Comparison of ENCODE assay signal across 11 mouse cellular contexts in the genomic region with DNA sequence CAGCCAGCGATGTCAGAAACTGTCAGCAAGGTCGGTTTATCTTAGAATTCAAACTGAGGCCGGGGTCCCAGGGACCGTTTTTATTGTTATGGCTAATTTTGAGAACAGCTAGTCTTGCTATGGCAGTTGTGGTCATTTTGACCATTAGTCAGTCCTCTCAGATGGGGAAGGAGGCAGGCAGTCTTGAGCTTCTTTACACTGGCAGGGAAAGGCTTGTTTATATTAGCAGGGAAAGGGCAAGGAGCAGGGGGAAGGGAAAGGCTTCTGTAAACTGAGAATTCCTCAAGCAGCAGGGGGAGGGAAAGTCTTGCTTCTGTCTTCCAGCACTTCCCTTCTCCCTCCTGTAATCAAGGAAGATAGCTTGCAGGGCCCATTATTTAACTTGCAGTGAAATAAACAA. TPM values are rescaled to one million over a fixed set of nuclear protein-coding genes. Genes with fewer than 3 reads are reported as not detected.
A peak's percentile ranks its signal among the peaks of the same experiment; 100 is the strongest.
DNase-seq lines count a peak whose midpoint lies in the region; ATAC-seq and TF ChIP-seq lines count a peak whose summit lies in the region.
"Not testable (repeated sequence)": the region's sequence is repeated elsewhere in the genome, so short reads cannot be mapped to it uniquely, and the experiment has no call there.
"Had no signal": no experiment of that assay in that cellular context is flagged by ENCODE, and none has a peak within 500 bp of the region (broad histone marks: within the 10 kb centered on the region; RNA-seq: fewer than 3 reads in every experiment).

No protein-coding gene starts in this region.

- not testable (repeated sequence) for ATAC-seq in embryonic facial prominence, embryonic 15.5 days (ENCODE audit: insufficient number of reproducible peaks, low FRiP score, low TSS enrichment, low read depth)
- peak; percentile 71 for ATAC-seq in intestine, embryonic 15.5 days
- ATAC-seq in lung, embryonic 15.5 days (ENCODE audit: borderline replicate concordance, extremely low read depth, low FRiP score, low TSS enrichment), result peak; percentile 79
- ATAC-seq in neural tube, embryonic 11.5 days (ENCODE audit: insufficient read depth, low FRiP score, low TSS enrichment), result 0 out of 2 replicates have a peak, but pooled peaks have one; percentile 6

- peak; percentile 1 for DNase-seq in adrenal gland, postnatal 25 days
- peak; percentile 5 to 11 for DNase-seq in heart, adult 9 months (ENCODE audit: low spot score in 2 of 2)
- peak in 1 of 2 experiments; percentile 12 for DNase-seq in left cerebral cortex, adult 2 months (ENCODE audit: extremely low spot score in 1 of 2, low spot score in 2 of 2)
- DNase-seq in neural tube, embryonic 11.5 days (ENCODE audit: low spot score), result not testable (repeated sequence)

- 2% methylated on average over 4 of the region's 4 CpGs for WGBS in embryonic facial prominence, embryonic 15.5 days
- under 1% methylated on average over 4 of the region's 4 CpGs for WGBS in intestine, embryonic 15.5 days
- under 1% methylated on average over 4 of the region's 4 CpGs for WGBS in lung, embryonic 15.5 days
- WGBS in neural tube, embryonic 11.5 days, result 2% methylated on average over 4 of the region's 4 CpGs

- not testable (repeated sequence) for H3K36me3 ChIP-seq in embryonic facial prominence, embryonic 15.5 days; intestine, embryonic 15.5 days; lung, embryonic 15.5 days; neural tube, embryonic 11.5 days (ENCODE audit: control insufficient read depth, insufficient read depth, low read length)

- not testable (repeated sequence) for TF ChIP-seq CTCF in left cerebral cortex, adult 2 months (IDR thresholded peaks at IDR 0.05)

- H3K9me3 ChIP-seq in embryonic facial prominence, embryonic 15.5 days (replicated peaks); intestine, embryonic 15.5 days; lung, embryonic 15.5 days; neural tube, embryonic 11.5 days (ENCODE audit: control insufficient read depth, low read length): not testable (repeated sequence)

- peak overlapping the region; percentile 58 for H3K4me3 ChIP-seq in embryonic facial prominence, embryonic 15.5 days (replicated peaks)
- peak overlapping the region; percentile 53 for H3K4me3 ChIP-seq in intestine, embryonic 15.5 days (replicated peaks)
- peak overlapping the region; percentile 54 for H3K4me3 ChIP-seq in left cerebral cortex, adult 2 months
- H3K4me3 ChIP-seq in lung, embryonic 15.5 days, result peak overlapping the region; percentile 55
- peak overlapping the region; percentile 47 for H3K4me3 ChIP-seq in neural tube, embryonic 11.5 days (ENCODE audit: low read depth, low read length)

- H3K9ac ChIP-seq in embryonic facial prominence, embryonic 15.5 days, result peak overlapping the region; percentile 48; the same call in 1 of the 2 replicates
- H3K9ac ChIP-seq in intestine, embryonic 15.5 days, result peak overlapping the region; percentile 59; the same call in 1 of the 2 replicates
- peak overlapping the region; percentile 55; the same call in 1 of the 2 replicates for H3K9ac ChIP-seq in lung, embryonic 15.5 days
- H3K9ac ChIP-seq in neural tube, embryonic 11.5 days (ENCODE audit: low read length), result not testable (repeated sequence)

- intact Hi-C loops in left cerebral cortex, adult 2 months (cut with DNase I), result loop anchor here (5.0 kb wide), 1 partner anchor 186 kb away; a partner anchor contains a TSS

- H3K27me3 ChIP-seq in embryonic facial prominence, embryonic 15.5 days; intestine, embryonic 15.5 days (replicated peaks); lung, embryonic 15.5 days; neural tube, embryonic 11.5 days (ENCODE audit: control insufficient read depth, insufficient read depth, low read length): not testable (repeated sequence)

- not testable (repeated sequence) for H3K4me1 ChIP-seq in embryonic facial prominence, embryonic 15.5 days; intestine, embryonic 15.5 days (replicated peaks); lung, embryonic 15.5 days; neural tube, embryonic 11.5 days (ENCODE audit: control insufficient read depth, insufficient read depth, low read length)

- 0 out of 2 replicates have a peak overlapping the region, but pooled peaks have one; percentile 74 for H3K27ac ChIP-seq in embryonic facial prominence, embryonic 15.5 days (replicated peaks)
- H3K27ac ChIP-seq in intestine, embryonic 15.5 days, result 0 out of 2 replicates have a peak overlapping the region, but pooled peaks have one; percentile 77
- peak overlapping the region; percentile 61 for H3K27ac ChIP-seq in left cerebral cortex, adult 2 months
- peak overlapping the region; percentile 93 for H3K27ac ChIP-seq in lung, embryonic 15.5 days
- H3K27ac ChIP-seq in neural tube, embryonic 11.5 days (ENCODE audit: low read depth, low read length), result not testable (repeated sequence)

- H3K4me2 ChIP-seq in embryonic facial prominence, embryonic 15.5 days (replicated peaks), result peak overlapping the region; percentile 50
- H3K4me2 ChIP-seq in intestine, embryonic 15.5 days (replicated peaks), result peak overlapping the region; percentile 56
- H3K4me2 ChIP-seq in lung, embryonic 15.5 days, result peak overlapping the region; percentile 56
- peak overlapping the region; percentile 39 for H3K4me2 ChIP-seq in neural tube, embryonic 11.5 days (ENCODE audit: low read depth)

RNA-seq across cellular contexts. Expression of a gene that starts 0.7 kb away (rescaled TPM):
- 6.6 and 7.4 TPM in 2 replicates for total RNA-seq in adrenal gland, postnatal 25 days (2021)
- polyA plus RNA-seq in embryonic facial prominence, embryonic 15.5 days (2015; fragmentation: Nextera tagmentation; extraction: Ambion mirVana), result 6.2 and 7.0 TPM in 2 replicates
- 6.0 and 6.9 TPM in 2 replicates for polyA plus RNA-seq in intestine, embryonic 15.5 days (2015; fragmentation: Nextera tagmentation; extraction: Ambion mirVana)
- total RNA-seq in left cerebral cortex, adult 2 months (2021), result 1 to 10 TPM; 7.2 to 8.0 TPM
- 7.7 and 10.1 TPM in 2 replicates for polyA plus RNA-seq in lung, embryonic 15.5 days (2015; fragmentation: Nextera tagmentation; extraction: Ambion mirVana)
- 9.9 and 10.2 TPM in 2 replicates for polyA plus RNA-seq in neural tube, embryonic 11.5 days (2014; fragmentation: Nextera tagmentation; extraction: Ambion mirVana)

RNA-seq across cellular contexts. Expression of a gene that starts 33.6 kb away (rescaled TPM):
- total RNA-seq in adrenal gland, postnatal 25 days (2021), result 0.24 TPM in 1 of 2 replicates, not detected in the other
- not detected in 2 replicates for polyA plus RNA-seq in embryonic facial prominence, embryonic 15.5 days (2015; fragmentation: Nextera tagmentation; extraction: Ambion mirVana)
- not detected in 2 replicates for polyA plus RNA-seq in intestine, embryonic 15.5 days (2015; fragmentation: Nextera tagmentation; extraction: Ambion mirVana)
- not detected for total RNA-seq in left cerebral cortex, adult 2 months (2021)
- polyA plus RNA-seq in lung, embryonic 15.5 days (2015; fragmentation: Nextera tagmentation; extraction: Ambion mirVana), result not detected in 2 replicates
- not detected in 2 replicates for polyA plus RNA-seq in neural tube, embryonic 11.5 days (2014; fragmentation: Nextera tagmentation; extraction: Ambion mirVana)
- total RNA-seq: common myeloid progenitor, adult 5-6 weeks; heart, postnatal 25 days; left cerebral cortex, postnatal 4 days had no signal
- polyA plus RNA-seq: thymus, postnatal 0 days had no signal

RNA-seq across cellular contexts. Expression of a gene that starts 50.9 kb away (rescaled TPM):
- total RNA-seq in adrenal gland, postnatal 25 days (2021), result 6.4 and 7.0 TPM in 2 replicates
- polyA plus RNA-seq in embryonic facial prominence, embryonic 15.5 days (2015; fragmentation: Nextera tagmentation; extraction: Ambion mirVana), result 2.2 and 2.9 TPM in 2 replicates
- 3.2 and 3.8 TPM in 2 replicates for polyA plus RNA-seq in intestine, embryonic 15.5 days (2015; fragmentation: Nextera tagmentation; extraction: Ambion mirVana)
- total RNA-seq in left cerebral cortex, adult 2 months (2021), result 1 to 10 TPM; 3.0 to 3.3 TPM
- polyA plus RNA-seq in lung, embryonic 15.5 days (2015; fragmentation: Nextera tagmentation; extraction: Ambion mirVana), result 5.2 and 5.4 TPM in 2 replicates
- 1.4 and 2.0 TPM in 2 replicates for polyA plus RNA-seq in neural tube, embryonic 11.5 days (2014; fragmentation: Nextera tagmentation; extraction: Ambion mirVana)
